Mouse (Mus musculus) adrenal gland, postnatal 14 days (tissue): ENCODE data around the gene Rbms3. TPM values are rescaled to one million over a fixed set of nuclear protein-coding genes. Genes with fewer than 3 reads are reported as not detected.
A peak's percentile ranks its signal among the peaks of the same experiment; 100 is the strongest.

Source experiments
- DNase-seq: peaks from one replicate; pipeline ENCODE4 v3.0.0; 2021; ENCODE audit warnings: mixed read lengths
- total RNA-seq: library from RNA; stranded (reverse); gene quantifications from 2 replicates; pipeline ENCODE4 v1.2.3, GENCODE M21; 2021

Rbms3 gene
- total RNA-seq, 1 experiment from 2014 or later, result 27.8 TPM

DNA sequence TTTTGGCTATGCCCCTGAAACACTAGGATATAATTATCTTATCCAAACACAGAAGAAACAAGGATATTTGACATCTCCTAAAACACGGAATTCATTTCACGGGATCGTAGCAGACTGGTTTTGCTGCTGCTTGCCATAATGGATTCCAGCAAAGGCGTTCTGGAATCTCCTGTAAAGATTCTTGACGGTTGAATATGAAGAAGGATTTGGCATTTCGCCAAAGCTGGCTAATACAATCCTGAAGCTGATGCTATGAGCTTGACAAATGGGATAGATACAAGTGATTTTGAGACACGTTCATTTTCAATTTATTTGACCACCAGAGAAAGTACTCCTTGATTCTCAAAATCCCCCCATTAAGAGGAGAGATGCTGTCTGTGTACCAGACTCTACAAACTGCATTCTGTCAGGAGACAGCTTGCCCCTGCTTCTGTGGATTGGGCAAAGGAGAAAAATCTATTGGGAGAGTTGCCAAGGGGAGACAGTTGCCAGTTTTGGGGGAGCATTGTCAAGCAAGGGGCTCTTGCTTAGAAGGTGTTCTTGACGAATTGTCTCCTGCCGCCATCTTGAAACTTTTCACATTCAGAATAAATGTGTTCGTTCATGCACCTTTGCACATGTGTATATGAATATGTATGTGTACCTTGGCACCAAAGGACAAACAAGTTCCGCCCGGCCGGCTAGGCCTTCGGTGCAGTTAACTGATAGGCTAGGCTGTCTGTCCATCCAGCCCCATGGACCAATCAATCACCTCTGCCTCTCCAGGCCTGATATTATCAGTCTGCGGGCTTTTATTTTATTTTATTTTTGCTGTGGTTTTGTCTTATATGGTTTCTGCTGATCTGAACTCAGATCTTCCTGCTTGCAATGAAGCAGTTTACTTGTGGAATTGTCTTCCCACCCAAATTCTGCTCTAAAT lies 442.3 kb downstream of the Rbms3 start:
- no peak for DNase-seq

DNA sequence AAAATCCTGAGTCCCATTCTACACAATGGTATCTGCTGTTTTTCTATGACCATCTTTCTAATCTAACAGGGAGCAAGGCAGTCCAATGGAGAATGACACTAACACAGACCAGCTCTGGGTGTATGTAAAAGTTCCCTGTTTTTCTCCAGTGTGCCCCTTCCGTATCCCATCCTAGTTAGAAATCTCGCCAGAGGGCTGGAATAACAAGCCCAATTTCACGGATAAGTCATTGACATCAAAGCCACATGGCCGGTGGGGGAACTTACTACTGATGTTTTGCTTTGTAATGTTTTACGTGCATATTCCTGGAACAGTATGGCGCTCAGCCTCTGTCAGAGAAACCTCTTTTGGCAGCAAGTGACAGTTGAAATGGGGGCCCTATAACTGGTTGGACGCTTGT lies 449.1 kb downstream of the Rbms3 start:
- no peak for DNase-seq

DNA sequence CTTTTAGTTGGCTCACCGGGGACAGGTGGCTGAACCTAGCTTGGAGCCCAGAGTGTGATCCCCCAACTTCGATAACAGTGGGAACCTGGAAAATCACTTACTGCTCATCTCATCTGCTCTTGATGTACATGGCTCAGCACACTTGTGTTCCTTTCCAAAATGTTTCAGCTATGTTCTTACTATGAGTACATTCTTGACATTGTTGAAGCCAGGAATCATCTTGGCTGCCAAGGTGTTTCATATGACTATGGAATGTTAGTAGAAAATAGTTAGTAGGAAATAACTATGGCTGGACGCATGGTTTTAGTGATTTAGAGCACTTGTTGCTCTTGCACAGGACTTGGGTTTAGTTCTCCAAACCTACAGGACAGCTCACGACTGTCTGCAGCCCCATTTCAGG lies 451.3 kb downstream of the Rbms3 start:
- no peak for DNase-seq

DNA sequence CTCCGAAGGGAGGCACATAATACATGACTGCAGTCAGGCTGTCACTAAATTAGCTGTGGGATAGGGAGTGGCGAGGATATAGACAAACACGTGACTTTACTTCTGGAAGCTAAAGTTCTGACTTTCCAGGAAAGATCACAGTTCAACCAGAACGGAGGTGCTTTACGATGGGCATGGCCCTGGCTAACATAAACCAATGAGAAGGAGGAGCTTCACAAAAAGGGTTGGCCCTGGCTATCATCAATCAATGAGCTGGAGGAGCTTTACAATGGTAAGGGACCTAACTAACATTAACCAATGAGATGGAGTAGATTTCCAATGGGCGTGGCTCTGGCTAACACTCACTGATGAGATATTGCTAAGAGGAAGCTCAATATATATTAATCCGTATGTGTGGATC lies 457.2 kb downstream of the Rbms3 start:
- DNase-seq, result no peak

DNA sequence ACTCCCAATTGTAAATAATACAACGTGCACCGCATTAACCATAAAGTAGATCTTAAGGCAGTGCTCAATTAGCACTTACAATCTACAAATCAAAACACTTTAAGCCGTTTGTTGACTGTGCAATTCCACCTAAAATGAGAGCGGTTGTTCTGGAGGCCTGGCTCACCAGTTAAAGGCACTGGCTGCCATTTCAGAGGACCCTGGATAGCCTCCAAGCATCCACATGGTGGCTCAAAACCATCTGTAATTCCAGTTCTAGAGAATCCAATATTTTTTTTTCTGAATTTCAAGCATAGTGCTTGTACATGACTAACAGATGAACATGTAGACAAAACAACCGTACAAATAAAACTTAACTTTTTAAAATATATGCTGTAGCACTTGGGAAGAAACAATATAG lies 460.5 kb downstream of the Rbms3 start:
- no peak for DNase-seq

DNA sequence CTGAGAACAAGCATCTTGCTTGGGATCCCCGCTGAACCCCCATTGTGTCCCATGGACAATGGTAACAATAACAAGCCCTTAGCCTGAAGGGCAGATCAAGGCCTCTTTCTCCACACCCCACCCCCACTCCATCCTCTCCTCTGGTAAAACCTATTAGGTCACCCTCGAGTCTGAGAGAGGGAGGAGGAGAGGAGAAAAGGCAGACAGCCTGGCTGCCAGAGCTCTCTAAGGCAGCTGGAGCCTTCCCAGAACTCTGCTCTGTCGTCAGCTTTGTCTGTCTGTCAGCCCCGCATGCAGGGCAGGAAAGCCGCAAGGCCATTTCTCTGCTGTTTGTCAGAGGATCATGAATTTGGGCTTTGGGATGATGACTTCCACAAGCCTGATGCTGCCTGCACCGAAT lies 466.6 kb downstream of the Rbms3 start:
- peak; percentile 62 for DNase-seq

DNA sequence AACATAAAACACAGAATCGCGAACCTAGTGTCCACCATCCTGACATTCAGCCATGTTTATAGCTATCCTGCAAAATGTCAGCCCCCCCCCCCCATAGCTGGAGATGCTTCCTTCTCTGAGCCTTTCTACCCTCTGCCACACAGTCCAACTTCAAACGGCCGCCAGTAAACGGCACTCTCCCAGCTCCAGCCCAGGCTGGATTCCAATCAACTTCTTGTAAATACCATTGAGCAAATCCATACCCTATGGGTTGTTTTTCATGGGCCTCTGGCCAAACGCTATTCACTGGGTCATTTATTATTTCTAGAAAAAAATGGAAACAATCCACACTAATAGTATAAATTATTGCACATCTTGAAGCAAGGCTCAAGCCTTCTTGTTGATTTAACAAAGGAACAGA lies 468.6 kb downstream of the Rbms3 start:
- DNase-seq, result no peak

DNA sequence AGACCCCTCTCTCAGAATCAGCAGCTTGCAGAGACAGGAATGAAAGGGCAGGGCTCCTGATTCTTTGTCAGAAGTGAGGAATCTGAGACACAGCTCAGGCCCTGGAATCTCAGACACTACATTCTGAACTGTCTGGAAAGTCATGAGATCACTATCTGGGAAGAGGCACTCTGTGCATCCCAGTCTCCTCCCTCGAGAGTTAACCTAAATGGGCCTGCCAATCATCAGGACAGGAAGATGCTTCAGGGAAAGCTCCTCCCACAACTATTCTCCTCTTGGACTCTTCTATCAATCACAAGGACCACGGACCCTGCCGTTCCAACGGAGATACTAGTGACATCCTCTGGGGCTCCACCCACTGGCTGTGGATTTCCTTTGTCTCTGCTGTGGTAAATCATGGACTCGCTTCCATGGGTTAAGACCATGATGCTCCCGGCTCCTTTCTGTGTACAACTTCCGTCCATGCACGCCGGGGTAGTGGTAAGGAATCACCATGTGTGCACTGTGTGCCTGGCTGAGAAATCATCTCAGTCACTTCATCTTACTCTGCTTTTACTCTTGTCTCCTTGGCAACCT lies 473.3 kb downstream of the Rbms3 start:
- no peak for DNase-seq

DNA sequence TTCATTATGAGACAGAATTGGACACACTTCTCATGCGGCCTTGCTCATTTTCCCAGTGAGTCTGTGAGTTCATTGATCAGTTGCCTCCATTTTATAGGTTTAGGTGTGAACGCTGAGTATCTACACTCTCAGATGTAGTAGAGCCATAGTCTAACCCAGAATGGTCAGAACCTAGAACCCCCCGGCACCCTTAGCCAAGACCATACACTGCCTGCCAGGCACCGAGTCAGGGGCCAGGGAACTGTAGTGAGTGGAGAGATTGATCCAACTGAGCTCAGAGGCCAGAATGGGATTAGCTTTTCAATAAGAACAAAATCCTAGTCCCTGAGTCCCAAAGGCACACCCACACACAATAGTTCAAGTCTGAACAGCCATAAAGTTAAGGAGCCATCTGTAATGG lies 475.1 kb downstream of the Rbms3 start:
- DNase-seq, result no peak

DNA sequence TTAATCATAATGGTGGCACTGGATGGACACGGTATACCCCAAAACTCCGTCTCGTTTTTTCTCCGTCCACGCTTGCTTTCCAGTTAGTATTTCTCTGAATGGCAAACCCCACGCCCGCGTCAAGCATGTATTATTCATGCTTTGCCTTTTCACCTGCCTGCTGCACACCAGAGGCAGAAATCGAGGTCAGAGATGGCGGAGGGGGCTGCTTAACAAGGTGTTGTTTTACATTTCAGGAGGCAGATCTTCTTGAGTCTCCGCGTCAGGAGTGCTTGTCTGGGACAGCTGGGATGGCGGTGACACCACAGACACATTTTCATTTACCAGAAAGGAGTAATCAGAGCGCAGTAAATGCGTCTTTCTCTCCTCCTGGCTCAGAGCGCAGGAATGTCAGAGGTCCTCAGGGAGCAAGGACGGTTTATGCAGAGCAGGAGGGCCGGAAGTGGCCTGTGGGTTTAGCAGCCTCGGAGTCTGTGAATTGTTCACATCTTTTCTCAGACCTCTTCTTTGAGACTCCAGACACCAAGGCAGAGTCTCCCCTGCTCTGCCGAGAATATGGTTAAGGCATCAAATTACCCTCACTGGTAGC lies 475.9 kb downstream of the Rbms3 start:
- no peak for DNase-seq

DNA sequence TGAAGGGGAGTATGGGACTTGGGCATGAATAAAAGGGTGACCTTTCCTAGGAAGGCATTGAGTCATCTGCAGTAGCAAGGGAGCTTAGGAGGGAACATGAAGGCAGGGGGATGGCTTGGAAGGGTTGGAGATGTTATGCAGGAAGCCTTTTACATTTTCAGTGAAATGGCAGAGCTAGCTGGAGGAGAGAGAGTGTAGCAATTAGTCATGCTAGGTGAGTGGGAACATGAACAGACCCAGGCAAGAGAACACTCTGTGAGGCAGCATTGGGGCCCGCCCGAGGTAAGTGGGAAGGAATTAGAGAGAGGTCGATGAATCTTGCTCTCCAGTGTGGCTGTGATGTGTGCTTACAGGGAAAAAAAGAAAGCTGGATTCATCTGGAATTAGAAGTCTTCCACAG lies 477.8 kb downstream of the Rbms3 start:
- DNase-seq, result no peak

DNA sequence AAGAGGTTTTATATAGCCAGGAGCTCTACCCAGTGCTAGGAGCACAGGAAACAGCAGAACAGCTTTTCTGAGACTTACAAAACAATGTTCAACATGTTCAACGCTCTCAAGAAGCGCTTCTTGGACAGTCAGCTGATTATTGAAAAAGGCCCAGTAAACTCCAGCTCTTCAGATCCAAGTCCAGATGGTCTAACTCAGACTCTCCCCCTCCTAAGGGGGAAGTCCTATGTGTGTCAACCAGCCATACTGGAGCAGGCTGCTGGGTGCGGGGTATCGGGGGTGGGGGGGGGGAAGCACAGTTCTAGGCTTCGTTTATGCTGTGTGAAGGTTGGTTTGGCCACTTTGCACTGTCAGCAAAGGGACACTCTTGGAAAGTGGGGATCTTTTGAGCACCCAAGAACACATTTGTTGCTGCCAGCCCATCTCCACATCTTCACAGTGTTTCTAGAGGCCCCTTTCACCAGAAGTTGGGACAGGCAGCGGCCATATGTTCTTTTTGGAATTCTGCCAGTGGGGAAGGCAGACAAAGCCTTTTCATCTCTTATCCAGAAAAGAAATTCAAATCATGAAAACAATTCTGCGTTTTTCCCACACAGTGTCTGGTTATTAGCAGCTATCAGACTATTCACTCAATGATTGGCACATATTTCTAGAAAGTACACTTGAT lies 485.5 kb downstream of the Rbms3 start:
- no peak for DNase-seq

DNA sequence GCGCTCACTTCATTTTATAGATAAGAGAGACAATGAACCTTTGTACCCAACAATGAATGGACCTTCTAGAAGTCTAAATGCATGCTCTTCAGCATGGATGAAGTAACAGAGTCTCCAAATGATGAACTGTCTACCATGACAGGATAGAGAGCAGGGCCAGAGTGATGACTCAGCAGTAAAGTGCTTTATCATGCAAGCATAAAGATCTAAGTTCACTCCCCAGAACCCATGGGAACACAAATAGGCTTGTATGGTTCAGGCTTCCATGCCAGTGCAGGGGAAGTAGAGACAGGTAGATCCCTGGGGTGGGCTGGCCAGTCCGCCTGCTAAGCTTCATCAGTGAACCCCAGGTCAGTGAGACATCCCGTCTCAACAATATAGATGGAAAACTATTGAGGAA lies 489.7 kb downstream of the Rbms3 start:
- DNase-seq, result no peak

DNA sequence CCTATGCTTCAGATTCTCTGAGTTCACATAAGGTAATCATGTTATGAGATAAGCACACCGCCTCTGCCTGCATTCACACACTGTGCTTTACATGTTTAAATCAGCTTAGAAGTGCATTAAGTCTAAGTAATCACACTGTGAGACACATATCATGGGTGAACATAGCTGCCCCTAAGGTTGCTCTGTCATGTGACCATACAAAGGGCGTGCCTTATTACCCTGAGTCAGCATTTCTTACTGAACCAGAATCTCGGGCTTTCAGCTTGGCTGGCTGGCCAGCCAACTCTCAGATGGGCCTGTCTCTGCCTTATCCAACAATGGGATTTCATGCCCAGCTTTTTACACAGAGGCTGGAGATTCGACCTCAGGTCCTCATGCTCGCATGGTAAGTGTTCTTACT lies 493.3 kb downstream of the Rbms3 start:
- DNase-seq, result no peak

DNA sequence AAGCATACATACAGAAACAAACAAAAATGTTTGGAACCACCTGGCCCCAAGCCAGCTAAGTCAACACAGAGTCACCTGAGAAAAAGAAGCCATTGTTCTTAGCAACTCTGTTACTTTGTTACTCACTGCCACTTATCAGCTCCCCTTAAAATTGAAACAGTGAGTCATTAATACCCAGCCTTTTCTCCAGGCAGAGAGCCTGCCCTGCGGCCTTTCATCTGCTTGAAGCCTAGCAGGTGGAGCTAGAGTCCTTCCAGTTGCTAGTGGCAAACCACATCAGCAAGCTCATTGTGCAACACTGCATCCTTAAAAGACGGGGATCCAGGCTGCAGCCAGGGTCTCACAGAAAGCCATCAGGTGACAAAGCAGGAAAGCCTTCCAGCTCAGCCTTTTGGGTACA lies 495.7 kb downstream of the Rbms3 start:
- peak; percentile 14 for DNase-seq

DNA sequence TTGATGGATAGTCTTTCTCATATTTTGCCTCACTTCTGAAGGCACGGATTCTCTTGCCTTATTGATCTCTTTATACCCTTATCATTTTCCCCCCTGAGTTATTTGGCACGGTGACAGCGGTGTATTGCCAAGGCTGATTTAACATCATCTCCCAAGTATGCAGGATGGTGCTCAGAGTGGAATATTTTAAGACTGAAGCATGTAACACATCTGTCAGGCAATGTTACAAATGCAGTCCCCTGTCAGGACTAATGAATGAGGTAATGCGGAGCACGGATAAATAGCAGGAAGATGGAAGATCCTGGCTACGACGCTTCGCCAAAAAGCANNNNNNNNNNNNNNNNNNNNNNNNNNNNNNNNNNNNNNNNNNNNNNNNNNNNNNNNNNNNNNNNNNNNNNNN lies 502.9 kb downstream of the Rbms3 start:
- DNase-seq, result peak; percentile 19

DNA sequence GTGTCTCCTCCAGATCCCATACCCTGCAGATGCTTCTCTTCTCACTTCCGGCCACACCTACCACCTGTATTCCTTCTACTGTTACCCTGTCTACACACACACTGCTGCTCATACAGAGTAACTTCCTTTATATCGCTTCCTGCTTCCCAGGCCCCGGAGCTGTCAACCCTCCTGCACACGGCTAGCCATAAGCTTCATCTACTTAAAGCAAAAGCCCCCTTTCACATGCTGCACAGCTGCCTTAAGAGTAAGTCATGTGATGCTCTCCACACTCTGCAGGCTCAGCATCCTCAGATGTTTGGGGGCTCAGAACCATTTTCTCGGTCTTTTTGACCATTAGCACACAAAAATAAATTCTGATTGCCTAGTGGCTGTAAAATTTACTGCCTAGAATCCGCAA lies 503.9 kb downstream of the Rbms3 start:
- no peak for DNase-seq

DNA sequence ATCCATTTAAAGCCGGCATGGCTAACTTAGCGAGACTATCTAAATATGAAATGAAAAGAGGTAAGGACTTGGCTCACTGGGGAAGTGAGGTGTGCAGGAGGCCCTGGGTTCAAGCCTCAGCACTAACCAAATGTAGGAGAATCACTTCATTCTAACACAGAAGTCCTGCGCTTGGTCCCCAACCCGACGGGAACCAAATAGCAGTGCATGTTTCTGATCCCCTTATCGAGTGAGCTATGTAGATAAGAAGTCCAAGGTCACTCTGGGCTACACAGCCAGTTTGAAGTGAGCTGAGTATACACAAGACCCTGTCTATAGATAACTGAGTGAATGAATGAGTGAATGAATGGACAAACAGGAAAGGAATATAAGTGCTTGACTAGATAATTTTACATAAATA lies 508.1 kb downstream of the Rbms3 start:
- DNase-seq, result no peak

DNA sequence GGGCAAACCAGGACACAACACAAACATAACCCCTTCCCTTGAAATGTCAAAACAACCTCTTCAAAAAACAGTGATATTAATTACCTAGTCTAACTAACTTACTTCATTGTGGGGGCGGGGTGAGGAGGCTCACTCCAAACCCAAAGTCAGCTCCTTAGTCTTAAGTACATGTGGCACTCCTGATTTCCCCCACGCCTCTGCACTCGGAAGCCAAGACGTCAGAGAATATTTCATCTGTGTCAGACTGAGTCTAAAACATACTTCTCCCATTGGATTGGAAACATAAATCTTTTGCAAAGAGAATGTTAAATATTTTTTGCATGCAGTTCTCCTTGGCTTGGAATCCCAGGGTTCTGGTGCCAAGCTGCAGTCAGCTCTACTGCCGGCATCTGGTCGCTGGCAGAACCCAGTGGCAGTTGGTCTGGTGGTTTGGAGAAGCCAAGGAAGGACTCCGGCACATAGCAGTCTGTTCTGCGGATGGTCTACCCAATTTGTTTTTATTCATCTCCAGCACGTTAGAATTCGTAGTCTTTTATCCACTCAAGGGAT lies 512.5 kb downstream of the Rbms3 start:
- DNase-seq, result no peak

DNA sequence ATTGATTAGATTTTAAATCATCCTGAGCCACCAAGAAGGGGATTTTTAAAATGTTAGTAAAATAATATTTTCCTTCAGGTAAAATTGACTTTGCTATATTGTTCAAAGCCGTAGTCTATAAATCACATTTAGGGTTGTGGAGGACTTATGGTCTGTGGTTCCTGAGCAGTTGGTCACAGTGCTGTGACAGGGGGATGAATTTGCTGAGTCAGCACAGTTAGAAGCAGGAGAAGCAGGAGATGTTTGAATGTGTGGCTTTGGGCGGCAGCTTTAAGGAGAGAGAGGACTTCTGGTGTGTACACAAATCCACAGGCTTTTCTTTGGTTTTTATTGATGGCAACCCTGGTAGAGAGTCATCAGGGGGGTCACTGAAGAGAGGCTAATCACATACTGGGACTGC lies 514.1 kb downstream of the Rbms3 start:
- DNase-seq, result no peak

DNA sequence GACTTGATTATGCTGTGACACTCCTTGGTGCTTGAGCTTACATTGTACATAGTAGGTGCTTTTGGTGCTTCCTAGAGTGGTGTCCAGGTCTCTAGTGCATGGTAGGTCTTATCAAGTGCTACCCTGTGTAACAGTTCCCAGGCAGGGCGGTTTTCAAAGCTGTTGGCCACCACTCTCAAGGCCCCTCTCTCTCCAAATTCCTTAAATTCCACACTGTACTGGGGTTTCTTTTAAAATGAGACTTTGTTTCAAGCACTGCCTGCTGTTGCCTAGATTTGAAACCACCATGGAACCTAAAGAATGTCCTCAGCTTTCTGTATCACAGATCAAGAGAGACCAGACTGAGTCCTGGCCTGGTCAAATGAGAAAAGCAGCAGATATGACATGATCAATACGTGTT lies 516.1 kb downstream of the Rbms3 start:
- no peak for DNase-seq

DNA sequence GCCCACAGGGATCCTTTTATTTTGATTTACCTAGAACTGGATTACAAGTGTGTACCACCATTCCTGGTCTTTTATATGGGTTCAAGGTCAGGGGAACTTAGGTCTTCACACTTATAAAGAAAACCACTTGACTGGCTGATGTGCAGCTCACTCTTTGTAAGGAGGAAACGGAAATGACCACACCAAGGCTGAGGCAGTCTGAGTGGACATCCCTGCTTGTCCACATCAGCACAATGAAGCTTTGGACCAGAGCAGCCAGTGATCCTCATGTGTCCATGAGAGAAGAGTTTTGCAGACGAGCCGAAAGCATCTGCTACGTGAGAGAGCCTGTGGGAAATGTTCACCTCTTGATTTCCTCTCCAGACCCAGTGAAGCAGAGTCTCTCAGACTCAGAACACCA lies 521.8 kb downstream of the Rbms3 start:
- no peak for DNase-seq
